Mouse (Mus musculus): ENCODE measurements at regions not wholly inside any gene's neighbourhood (a gene's known extent, or its start where the extent isn't known, plus 50 kb on each side); places are given as distances from the start of the nearest gene placed in this dataset.
A peak's percentile ranks its signal among the peaks of the same experiment; 100 is the strongest.
"Not testable (repeated sequence)": the region's sequence is repeated elsewhere in the genome, so short reads cannot be mapped to it uniquely, and the experiment has no call there.

- DNase-seq, result no peak
- H3K27ac ChIP-seq, result peak overlapping the region; percentile 64
- intact Hi-C loops (cut with DNase I), result no loop called here
- no peak for TF ChIP-seq CTCF (IDR thresholded peaks at IDR 0.05)
- no peak overlapping the region for H3K4me3 ChIP-seq
Measured at GRCm38 (mm10) chr15:96799228-96799627, 99.7 kb upstream of the Slc38a2 start.

DNA sequence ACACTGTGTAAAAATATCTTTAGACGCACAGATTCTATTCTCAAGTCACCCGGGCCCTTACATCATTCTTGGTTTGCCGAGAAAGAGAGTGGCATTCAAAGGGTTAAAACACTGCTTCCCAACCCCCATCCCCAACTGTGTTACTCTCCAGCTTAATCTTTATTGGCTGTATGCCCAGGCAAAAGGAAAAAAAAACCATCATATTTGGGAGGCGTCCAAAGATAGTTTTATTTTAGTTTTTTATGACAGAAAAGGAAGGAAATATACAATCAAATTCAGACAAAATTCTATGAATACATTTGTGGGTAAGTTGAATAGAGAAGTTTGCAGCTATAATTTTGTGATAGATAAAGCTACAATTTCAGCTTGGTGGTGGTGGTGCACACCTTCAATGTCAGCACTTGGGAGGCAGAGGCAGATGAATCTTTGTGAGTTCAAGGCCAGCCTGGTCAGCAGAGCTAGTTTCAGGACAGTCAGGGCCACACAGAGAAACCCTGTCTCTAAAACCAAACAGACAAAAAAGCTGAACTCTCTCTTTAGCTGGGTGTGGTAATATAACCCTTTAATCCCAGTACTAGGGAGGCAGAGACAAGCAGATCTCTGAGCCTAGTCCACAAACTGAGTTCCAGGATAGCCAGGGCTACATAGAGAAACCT, 98.2 kb upstream of the Slc38a2 start:
- intact Hi-C loops (cut with DNase I), result no loop called here
- Histone ChIP-seq H3K4me3 (no peak overlapping the region), H3K27ac (peak overlapping the region; percentile 33)
- TF ChIP-seq CTCF (IDR thresholded peaks at IDR 0.05), result no peak
- DNase-seq, result no peak

GRCm38 (mm10) chr15:96794177-96794719, 94.7 kb upstream of the Slc38a2 start:
- no peak for DNase-seq
- intact Hi-C loops (cut with DNase I), result no loop called here
- H3K27ac ChIP-seq, result 0 out of 2 replicates have a peak overlapping the region, but pooled peaks have one; percentile 0
- no peak overlapping the region for H3K4me3 ChIP-seq
- TF ChIP-seq CTCF (IDR thresholded peaks at IDR 0.05), result no peak

- no peak overlapping the region for H3K4me3 ChIP-seq
- H3K27ac ChIP-seq, result peak overlapping the region; percentile 16; the same call in 1 of the 2 replicates
- TF ChIP-seq CTCF (IDR thresholded peaks at IDR 0.05), result no peak
- no peak for DNase-seq
- intact Hi-C loops (cut with DNase I), result no loop called here
Measured at GRCm38 (mm10) chr15:96793251-96793650, 93.7 kb upstream of the Slc38a2 start.

GRCm38 (mm10) chr15:96791306-96791705, 91.8 kb upstream of the Slc38a2 start:
- peak overlapping the region; percentile 81 for H3K27ac ChIP-seq
- peak; percentile 33 for DNase-seq
- no peak overlapping the region for H3K4me3 ChIP-seq
- TF ChIP-seq CTCF (IDR thresholded peaks at IDR 0.05), result peak; percentile 11
- intact Hi-C loops (cut with DNase I), result loop anchor here (1.0 kb wide), 1 partner anchor 124 kb away; no protein-coding TSS in a partner anchor

DNA sequence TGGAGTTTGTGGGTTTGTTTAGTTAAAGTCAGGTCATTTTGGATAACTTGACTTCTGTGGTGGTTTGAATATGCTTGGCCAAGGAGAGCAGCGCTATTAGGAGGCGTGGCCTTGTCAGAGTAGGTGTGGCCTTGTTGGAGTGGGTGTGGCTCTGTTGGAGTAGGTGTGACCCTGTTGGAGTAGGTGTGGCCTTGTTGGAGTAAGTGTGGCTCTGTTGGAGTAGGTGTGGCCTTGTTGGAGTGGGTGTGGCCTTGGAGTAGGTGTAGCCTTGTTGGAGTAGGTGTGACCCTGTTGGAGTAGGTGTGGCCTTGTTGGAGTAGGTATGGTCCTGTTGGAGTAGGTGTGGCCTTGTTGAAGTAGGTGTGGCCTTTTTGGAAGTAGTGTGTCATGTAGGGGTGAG, 88.4 kb upstream of the Slc38a2 start:
- DNase-seq; H3K27ac ChIP-seq; intact Hi-C loops (cut with DNase I); H3K4me3 ChIP-seq: not testable (repeated sequence)

DNA sequence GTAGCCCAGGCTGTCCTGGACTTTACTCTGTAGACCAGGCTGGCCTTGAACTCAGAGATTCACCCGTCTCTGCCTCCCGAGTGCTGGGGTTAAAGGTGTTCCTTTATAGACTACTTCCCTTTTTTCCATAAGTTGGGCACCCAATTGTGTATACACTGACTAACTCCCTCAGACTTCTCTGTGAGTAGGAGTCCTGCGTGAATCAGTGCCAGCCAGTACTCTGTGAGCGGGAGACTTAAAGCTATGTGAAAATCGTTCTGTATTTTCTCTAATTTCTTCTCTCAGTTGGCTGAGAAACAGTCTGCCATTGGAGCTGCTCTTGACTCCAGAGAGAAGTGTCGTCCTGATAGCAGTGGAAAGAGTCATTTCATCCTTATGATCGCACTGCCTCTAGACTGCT, 85.0 kb upstream of the Slc38a2 start:
- DNase-seq, result no peak
- intact Hi-C loops (cut with DNase I), result no loop called here
- H3K27ac ChIP-seq, result no peak overlapping the region
- no peak for TF ChIP-seq CTCF (IDR thresholded peaks at IDR 0.05)
- H3K4me3 ChIP-seq, result no peak overlapping the region

- no peak for DNase-seq
- H3K4me3 ChIP-seq, result no peak overlapping the region
- peak; percentile 2; the same call in 1 of the 2 replicates for TF ChIP-seq CTCF (IDR thresholded peaks at IDR 0.05)
- H3K27ac ChIP-seq, result no peak overlapping the region
- intact Hi-C loops (cut with DNase I), result no loop called here
Measured at GRCm38 (mm10) chr15:96781560-96781959, 82.0 kb upstream of the Slc38a2 start.

DNA sequence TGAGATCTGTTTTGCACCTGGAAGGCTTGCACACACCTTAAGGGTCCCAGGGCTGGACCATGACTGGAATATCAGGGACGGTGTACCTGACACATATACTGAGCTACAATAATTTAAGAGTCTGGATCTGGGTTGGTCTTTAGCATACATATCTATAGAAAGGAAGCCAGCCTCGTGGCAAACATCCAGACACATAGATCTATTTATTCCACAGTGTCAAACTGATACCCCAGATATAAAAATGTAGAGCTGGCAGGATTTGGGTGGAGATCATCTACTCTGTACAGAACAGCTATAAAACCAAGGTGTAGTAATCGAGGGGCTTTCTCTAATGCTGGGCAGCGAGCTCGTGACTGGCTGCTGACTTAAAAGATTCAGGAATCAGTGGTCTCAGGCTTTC, 81.1 kb upstream of the Slc38a2 start:
- no peak for TF ChIP-seq CTCF (IDR thresholded peaks at IDR 0.05)
- intact Hi-C loops (cut with DNase I), result no loop called here
- Histone ChIP-seq H3K27ac (peak overlapping the region; percentile 88), H3K4me3 (no peak overlapping the region)
- DNase-seq, result no peak

- DNase-seq, result no peak
- TF ChIP-seq CTCF (IDR thresholded peaks at IDR 0.05), result no peak
- Histone ChIP-seq H3K4me3 (no peak overlapping the region), H3K27ac (peak overlapping the region; percentile 88)
- intact Hi-C loops (cut with DNase I), result loop anchor here (5.0 to 10.0 kb wide), 2 partner anchors 82 to 405 kb away; partner anchors contain the start of gene Slc38a2
Measured at GRCm38 (mm10) chr15:96779358-96779757, 79.8 kb upstream of the Slc38a2 start.

DNA sequence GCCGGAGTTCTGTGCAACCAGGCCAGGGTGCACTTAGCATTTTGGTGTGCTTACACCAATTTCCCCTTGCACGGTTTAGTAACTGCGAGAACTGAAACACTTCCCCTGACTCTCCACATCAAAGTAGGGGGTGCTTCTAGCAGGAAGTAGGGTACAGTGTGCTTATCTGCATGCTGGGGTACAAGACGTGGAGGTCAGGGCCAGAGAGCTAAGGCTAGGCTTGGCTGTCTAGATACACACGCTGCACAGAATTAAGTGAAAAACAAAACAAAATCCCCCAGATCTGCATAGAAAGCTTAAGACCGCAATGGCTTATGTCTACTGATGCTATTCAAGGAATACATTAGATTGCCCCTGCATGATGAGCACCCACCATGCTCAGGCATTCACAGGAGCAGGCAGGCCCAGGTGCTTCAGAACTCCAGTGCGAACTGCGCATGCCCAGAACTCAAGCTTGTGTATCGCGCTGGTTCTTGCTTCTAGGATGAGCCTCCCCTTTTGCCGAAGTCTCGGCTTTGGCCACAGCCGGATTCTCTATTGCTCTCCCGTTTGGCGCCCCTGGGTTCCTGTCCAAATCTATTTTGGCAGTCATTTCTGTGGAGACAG, 78.9 kb upstream of the Slc38a2 start:
- Histone ChIP-seq H3K4me3 (no peak overlapping the region), H3K27ac (peak overlapping the region; percentile 88)
- intact Hi-C loops (cut with DNase I), result loop anchor here (1.0 to 10.0 kb wide), 3 partner anchors 81 to 406 kb away; partner anchors contain the start of gene Slc38a2
- DNase-seq, result peak; percentile 48
- TF ChIP-seq CTCF (IDR thresholded peaks at IDR 0.05), result no peak

DNA sequence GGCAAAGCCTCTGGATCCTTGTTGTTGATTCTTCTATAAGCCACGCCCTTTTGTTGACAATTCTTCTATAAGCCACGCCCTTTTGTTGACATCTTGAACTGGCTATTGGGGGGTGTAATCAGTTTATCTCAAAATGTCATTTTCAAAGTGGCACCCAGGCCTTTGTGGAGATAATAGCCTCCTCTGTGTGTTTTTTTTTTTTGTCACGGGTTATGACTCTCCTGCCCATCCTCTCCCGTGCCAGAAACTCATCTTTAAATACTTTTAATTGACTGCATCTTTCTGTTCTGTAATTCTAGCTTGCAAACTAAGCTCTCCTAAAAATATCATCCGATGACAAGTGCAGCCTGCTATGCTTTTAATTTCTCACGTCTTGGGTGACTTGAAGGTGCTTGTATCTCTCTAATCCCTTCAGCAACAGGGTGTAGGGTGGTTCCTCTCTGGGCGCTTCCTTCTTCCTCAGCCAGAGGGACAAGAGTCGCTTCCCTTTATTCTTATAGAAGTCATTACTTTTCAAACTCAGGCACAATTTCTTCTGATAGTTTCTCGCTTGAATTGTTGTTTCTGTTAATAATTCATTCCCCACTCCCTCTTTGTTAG, 77.0 kb upstream of the Slc38a2 start:
- H3K27ac ChIP-seq, result peak overlapping the region; percentile 88
- intact Hi-C loops (cut with DNase I), result loop anchor here (5.0 to 10.0 kb wide), 2 partner anchors 79 to 408 kb away; partner anchors contain the start of gene Slc38a2
- peak; percentile 40 for TF ChIP-seq CTCF (IDR thresholded peaks at IDR 0.05)
- no peak overlapping the region for H3K4me3 ChIP-seq
- DNase-seq, result no peak

GRCm38 (mm10) chr15:96775129-96775528, 75.6 kb upstream of the Slc38a2 start:
- TF ChIP-seq CTCF (IDR thresholded peaks at IDR 0.05), result no peak
- DNase-seq, result no peak
- intact Hi-C loops (cut with DNase I), result loop anchor here (5.0 to 10.0 kb wide), 2 partner anchors 78 to 410 kb away; partner anchors contain the start of gene Slc38a2
- no peak overlapping the region for H3K4me3 ChIP-seq
- peak overlapping the region; percentile 88 for H3K27ac ChIP-seq
